Mouse (Mus musculus) kidney, embryonic 16.5 days (tissue): ENCODE measurements around the gene Rps6kc1. TPM values are rescaled to one million over a fixed set of nuclear protein-coding genes. Genes with fewer than 3 reads are reported as not detected.

Experiments used
- ATAC-seq: fragments of 200-750 bp; cut with Nextera tagmentation; 2 replicates; pipeline ENCODE4 v1.8.0; 2017; ENCODE audit warnings: moderate TSS enrichment; ENCODE audit not compliant: low FRiP score, low TSS enrichment
- H3K27ac ChIP-seq: fragments of 300-500 bp; sonication (generic); 2 replicates; pipeline ENCODE4 v1.5.1; 2014; ENCODE audit warnings: low read length
- H3K27me3 ChIP-seq: fragments of 300-500 bp; sonication (generic); 2 replicates; pipeline ENCODE4 v1.6.1; 2014; ENCODE audit warnings: low read length, control low read depth, mixed read lengths; ENCODE audit not compliant: insufficient read depth
- H3K36me3 ChIP-seq: fragments of 300-500 bp; sonication (generic); 2 replicates; pipeline ENCODE4 v1.6.1; 2014; ENCODE audit warnings: low read length, control low read depth, mixed read lengths; ENCODE audit not compliant: insufficient read depth
- H3K4me1 ChIP-seq: fragments of 300-500 bp; sonication (generic); 2 replicates; pipeline ENCODE4 v1.6.1; 2014; ENCODE audit warnings: low read length, control low read depth, mixed read lengths; ENCODE audit not compliant: insufficient read depth
- H3K4me2 ChIP-seq: fragments of 300-500 bp; sonication (generic); replicated peaks from 2 replicates; pipeline ENCODE4 v1.6.1; 2014; ENCODE audit warnings: low read depth, low read length
- H3K4me3 ChIP-seq: fragments of 300-500 bp; sonication (generic); 2 replicates; pipeline ENCODE4 v1.5.1; 2014; ENCODE audit warnings: mild to moderate bottlenecking, low read length
- H3K9ac ChIP-seq: fragments of 300-500 bp; sonication (generic); replicated peaks from 2 replicates; pipeline ENCODE4 v1.6.1; 2014; ENCODE audit warnings: low read length
- H3K9me3 ChIP-seq: fragments of 300-500 bp; sonication (generic); 2 replicates; pipeline ENCODE4 v1.6.1; 2016; ENCODE audit warnings: low read length, control low read depth
- WGBS: fragments of 180-500 bp; shearing (Covaris S2); extraction: QIAGEN DNeasy Blood & Tissue Kit; methylation state at CpG from one replicate; pipeline ENCODE4 v1.1.7; 2014; 5-methylcytosine and 5-hydroxymethylcytosine counted together
- polyA plus RNA-seq: library from polyadenylated mRNA; unstranded; fragments of >200 nt; fragmentation: Nextera tagmentation; extraction: Ambion mirVana; gene quantifications from 2 replicates; pipeline ENCODE4 v1.2.1, GENCODE M21; 2015

Rps6kc1 gene
- polyA plus RNA-seq, result 13.7 and 14.4 TPM in 2 replicates

DNA sequence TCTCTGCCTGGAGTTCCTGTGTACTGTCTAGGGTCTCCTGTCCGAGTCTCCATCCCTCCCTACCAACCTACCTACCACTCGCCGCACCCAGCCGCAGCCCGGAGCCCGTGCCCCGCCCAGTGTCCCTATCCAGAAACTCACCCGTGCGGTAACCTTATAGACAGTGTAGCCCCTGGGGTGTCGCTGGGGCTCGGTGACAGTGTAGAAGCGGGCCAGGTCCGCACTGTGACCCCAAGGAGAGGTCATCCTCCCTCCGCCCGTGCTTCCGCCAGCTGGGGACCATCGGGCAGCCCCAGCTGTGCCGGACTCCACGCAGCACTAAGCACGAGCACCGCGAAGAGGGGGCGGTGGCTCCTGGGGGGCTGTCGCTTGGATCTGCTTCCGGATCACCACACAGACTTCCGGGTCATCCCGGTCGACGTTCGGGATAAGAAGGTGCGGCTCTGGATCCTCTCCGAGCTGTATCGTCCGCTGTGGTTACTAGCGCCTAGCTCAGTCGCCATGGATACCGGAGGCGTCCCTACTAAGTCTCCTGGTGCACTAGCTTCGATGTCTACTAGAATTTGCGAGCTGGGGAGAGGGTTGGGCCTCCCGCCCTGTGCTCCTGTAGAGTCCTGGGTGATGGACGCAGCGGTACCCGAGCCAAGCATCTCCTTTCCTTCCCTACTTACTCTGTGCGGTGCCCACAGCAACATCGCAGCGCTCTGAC is at the start of gene Rps6kc1:
TSS of gene Rps6kc1 (minus strand) at position 356 of the 709 bp plus-strand sequence.
- peaks cover 10% of the 10 kb centered on the region; the same call in 1 of the 2 replicates for H3K4me1 ChIP-seq
- ATAC-seq, result peak; percentile 93
- peak within 1 kb of the TSS; percentile 88 for H3K4me2 ChIP-seq
- H3K27ac ChIP-seq, result peak within 1 kb of the TSS; percentile 25; the same call in 1 of the 2 replicates
- H3K4me3 ChIP-seq, result peak within 1 kb of the TSS; percentile 90
- no peaks in the 10 kb centered on the region for H3K9me3 ChIP-seq
- no peaks in the 10 kb centered on the region for H3K27me3 ChIP-seq
- peak within 1 kb of the TSS; percentile 82 for H3K9ac ChIP-seq
- WGBS, result under 1% methylated on average over 47 of the region's 47 CpGs
- H3K36me3 ChIP-seq, result no peaks in the 10 kb centered on the region

GRCm38 (mm10) chr1:190958821-190959220 is 47.3 kb upstream of the Rps6kc1 start:
- H3K4me3 ChIP-seq, result no peak overlapping the region
- no peaks in the 10 kb centered on the region for H3K4me1 ChIP-seq
- WGBS, result 76% methylated on average over 5 of the region's 5 CpGs
- H3K9ac ChIP-seq, result no peak overlapping the region
- H3K27ac ChIP-seq, result no peak overlapping the region
- no peak overlapping the region for H3K4me2 ChIP-seq
- H3K36me3 ChIP-seq, result peaks cover 33% of the 10 kb centered on the region
- ATAC-seq, result no peak
- H3K9me3 ChIP-seq, result no peaks in the 10 kb centered on the region
- H3K27me3 ChIP-seq, result no peaks in the 10 kb centered on the region

DNA sequence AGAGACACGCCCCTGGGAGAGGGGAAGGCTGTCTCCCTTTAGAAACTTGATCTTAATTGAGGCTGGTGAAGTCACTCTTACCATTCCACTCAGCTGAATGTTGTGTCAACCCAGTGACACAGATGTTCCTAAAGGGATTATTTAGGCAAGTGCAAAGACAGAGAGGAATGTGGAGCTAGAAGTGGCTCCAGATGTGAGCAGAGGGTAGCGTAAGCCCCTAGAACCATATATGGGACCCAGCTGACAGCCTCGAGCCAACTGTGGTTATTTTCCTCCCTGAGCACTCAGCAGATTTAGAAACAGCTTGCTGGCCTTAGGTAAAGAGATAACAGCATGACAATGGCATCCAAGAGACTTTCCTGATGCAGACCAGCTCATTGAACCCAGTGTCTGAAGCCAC is 41.4 kb upstream of the Rps6kc1 start:
- Histone ChIP-seq H3K27ac (no peak overlapping the region), H3K9ac (no peak overlapping the region), H3K4me2 (no peak overlapping the region), H3K9me3 (no peaks in the 10 kb centered on the region), H3K4me3 (no peak overlapping the region), H3K4me1 (no peaks in the 10 kb centered on the region), H3K27me3 (no peaks in the 10 kb centered on the region), H3K36me3 (peaks cover 49% of the 10 kb centered on the region)
- no peak for ATAC-seq
- 81% methylated on average over 3 of the region's 3 CpGs for WGBS

DNA sequence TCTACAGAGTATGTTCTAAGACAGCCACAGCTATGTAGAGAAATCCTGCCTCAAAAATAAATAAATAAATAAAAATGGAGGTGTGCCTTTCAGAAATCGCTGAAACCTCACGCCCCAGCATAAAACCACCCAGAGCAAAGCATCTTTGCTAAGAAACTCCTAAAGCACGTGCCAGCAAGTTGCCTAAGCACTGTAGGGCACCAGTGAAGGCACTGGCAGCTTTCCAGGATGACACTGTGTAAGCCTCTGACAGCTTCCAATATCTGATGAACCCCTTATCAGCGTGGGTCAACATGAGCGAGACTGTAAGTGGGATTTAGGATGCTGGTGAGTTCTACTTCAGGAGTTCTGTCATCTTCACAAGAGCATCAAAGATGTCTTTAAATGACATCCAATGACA is 39.4 kb upstream of the Rps6kc1 start:
- Histone ChIP-seq H3K27me3 (no peaks in the 10 kb centered on the region), H3K9ac (no peak overlapping the region), H3K4me3 (no peak overlapping the region), H3K4me2 (no peak overlapping the region), H3K36me3 (peaks cover 43% of the 10 kb centered on the region), H3K4me1 (no peaks in the 10 kb centered on the region), H3K27ac (no peak overlapping the region), H3K9me3 (no peaks in the 10 kb centered on the region)
- WGBS, result 88% methylated on average over 5 of the region's 5 CpGs
- no peak for ATAC-seq

DNA sequence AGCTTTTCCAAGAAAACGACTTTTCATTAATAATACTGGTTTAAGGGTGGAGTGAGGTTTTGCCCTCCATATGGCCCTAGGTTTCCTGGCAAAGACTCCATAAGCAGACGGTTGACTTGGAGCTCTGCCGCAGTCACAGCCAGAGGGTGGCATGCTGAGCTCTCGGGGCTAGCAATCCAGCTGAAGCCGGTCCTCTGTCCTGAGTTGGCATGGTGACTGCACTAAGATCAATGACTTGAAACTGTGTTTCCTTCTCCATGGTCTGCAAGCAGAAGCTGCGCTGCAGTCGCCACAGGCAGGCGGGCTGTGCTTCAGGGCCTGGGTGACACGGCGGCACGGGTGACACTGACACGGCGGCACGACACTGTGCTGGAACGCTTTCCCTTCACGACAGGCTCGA is 37.3 kb upstream of the Rps6kc1 start:
- Histone ChIP-seq H3K27ac (0 out of 2 replicates have a peak overlapping the region, but pooled peaks have one; percentile 18), H3K36me3 (peaks cover 43% of the 10 kb centered on the region)
- no peak for ATAC-seq

DNA sequence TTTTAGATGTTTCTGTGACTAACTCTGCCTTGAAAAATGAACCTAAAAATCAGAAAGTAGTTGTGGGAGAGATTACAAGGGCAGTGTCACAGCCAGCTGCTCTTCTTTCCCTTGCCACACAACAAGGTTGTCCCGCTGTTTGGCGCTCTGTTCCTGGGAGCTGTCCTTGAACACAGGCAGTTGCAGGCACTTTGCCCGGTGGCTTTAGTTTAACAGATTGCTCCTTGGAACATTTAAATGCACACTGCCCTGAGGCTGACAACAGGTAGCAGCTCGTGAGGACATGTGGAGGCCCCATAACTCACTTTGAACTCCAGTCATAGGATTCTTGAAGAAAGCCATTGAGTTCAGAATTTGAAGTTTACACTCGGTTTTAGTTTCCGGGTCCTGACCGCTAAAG is 36.9 kb upstream of the Rps6kc1 start:
- Histone ChIP-seq H3K9ac (no peak overlapping the region), H3K4me2 (no peak overlapping the region), H3K9me3 (no peaks in the 10 kb centered on the region), H3K36me3 (peaks cover 43% of the 10 kb centered on the region), H3K4me3 (no peak overlapping the region), H3K27me3 (no peaks in the 10 kb centered on the region), H3K27ac (0 out of 2 replicates have a peak overlapping the region, but pooled peaks have one; percentile 18), H3K4me1 (no peaks in the 10 kb centered on the region)
- 61% methylated on average over 7 of the region's 7 CpGs for WGBS
- no peak for ATAC-seq

More for the DNA sequence above, 37.3 kb upstream of the Rps6kc1 start:
- Histone ChIP-seq H3K4me2 (no peak overlapping the region), H3K27me3 (no peaks in the 10 kb centered on the region), H3K9me3 (no peaks in the 10 kb centered on the region), H3K4me3 (no peak overlapping the region), H3K9ac (no peak overlapping the region), H3K4me1 (no peaks in the 10 kb centered on the region)
- WGBS, result 79% methylated on average over 17 of the region's 17 CpGs

DNA sequence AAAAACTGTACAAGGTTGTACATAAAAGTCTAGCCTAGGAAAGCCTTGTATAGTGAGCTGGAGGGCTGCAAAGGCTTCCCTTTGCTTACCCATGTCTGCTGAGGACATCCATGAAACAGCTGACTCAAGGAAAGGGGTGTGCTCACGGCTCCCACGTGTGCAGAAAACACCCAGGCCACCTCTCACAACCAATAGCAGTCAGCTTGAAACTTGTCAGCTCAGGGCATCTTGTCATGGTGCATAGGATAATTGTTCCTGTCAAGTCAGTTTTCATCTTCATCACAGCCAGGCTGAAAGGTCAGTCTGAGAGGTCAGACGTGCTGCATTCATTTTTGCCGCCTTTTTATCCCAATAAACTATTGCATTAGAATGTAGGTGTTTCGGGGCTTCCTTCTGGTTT is 36.4 kb upstream of the Rps6kc1 start:
- H3K9me3 ChIP-seq, result no peaks in the 10 kb centered on the region
- no peaks in the 10 kb centered on the region for H3K27me3 ChIP-seq
- no peak overlapping the region for H3K4me3 ChIP-seq
- H3K27ac ChIP-seq, result no peak overlapping the region
- H3K4me2 ChIP-seq, result no peak overlapping the region
- no peaks in the 10 kb centered on the region for H3K4me1 ChIP-seq
- no peak overlapping the region for H3K9ac ChIP-seq
- ATAC-seq, result no peak
- H3K36me3 ChIP-seq, result peaks cover 42% of the 10 kb centered on the region
- 66% methylated on average over 5 of the region's 5 CpGs for WGBS

GRCm38 (mm10) chr1:190944109-190944760 is 32.7 kb upstream of the Rps6kc1 start:
- Histone ChIP-seq H3K27ac (no peak overlapping the region), H3K9me3 (no peaks in the 10 kb centered on the region), H3K9ac (no peak overlapping the region), H3K36me3 (peaks cover 67% of the 10 kb centered on the region), H3K4me2 (no peak overlapping the region), H3K27me3 (no peaks in the 10 kb centered on the region), H3K4me3 (no peak overlapping the region), H3K4me1 (no peaks in the 10 kb centered on the region)
- WGBS, result 47% methylated on average over 6 of the region's 6 CpGs
- peak; percentile 80 for ATAC-seq

DNA sequence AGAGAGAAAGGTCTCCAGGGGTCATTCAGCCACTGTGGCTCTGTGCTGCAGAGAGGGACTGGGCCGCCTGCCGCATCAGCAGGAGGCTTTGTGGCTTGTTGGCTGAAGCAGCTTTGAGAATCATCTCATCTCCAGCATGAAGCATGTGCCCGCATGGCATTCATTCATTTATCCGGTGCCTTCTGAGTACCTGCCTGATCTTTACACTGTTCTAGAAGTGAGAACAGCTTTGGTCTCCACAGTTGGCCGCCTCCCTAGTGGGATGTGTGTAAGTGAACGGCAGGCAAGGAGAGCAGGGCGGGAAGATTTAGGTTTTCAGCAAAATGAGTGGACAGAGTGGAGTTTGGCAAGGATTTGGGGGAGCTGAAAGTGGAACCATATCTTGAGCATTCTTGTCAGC is 28.2 kb upstream of the Rps6kc1 start:
- WGBS, result 92% methylated on average over 7 of the region's 7 CpGs
- no peak for ATAC-seq
- peaks cover 61% of the 10 kb centered on the region for H3K36me3 ChIP-seq

DNA sequence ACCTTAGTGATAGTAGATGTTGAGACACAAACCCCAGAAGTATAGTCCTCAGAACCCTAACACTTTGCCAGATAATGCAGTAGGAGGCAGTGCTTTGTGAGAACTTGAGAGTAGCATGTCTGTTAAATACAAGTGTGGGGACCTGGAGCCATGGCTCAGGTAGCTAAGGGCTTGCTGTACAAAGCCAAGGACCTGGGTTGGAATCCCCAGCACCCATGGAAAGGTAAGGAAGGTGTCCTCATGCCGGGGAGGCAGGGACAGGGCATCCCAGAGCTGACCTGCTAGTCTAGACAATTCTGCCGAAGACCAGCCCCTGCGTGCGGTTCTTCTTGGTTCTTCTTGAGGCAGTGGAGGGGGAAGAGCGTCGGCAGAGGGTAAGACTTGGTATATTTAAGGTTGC is 18.6 kb upstream of the Rps6kc1 start:
- no peak for ATAC-seq
- Histone ChIP-seq H3K9ac (no peak overlapping the region; the same call in 1 of the 2 replicates), H3K36me3 (peaks cover 10% of the 10 kb centered on the region; the same call in 1 of the 2 replicates), H3K9me3 (no peaks in the 10 kb centered on the region), H3K4me1 (peaks cover 11% of the 10 kb centered on the region; the same call in 1 of the 2 replicates), H3K27ac (no peak overlapping the region), H3K4me2 (no peak overlapping the region), H3K4me3 (no peak overlapping the region), H3K27me3 (no peaks in the 10 kb centered on the region)
- WGBS, result 82% methylated on average over 6 of the region's 6 CpGs

More for the DNA sequence above, 28.2 kb upstream of the Rps6kc1 start:
- H3K27me3 ChIP-seq, result no peaks in the 10 kb centered on the region
- H3K9me3 ChIP-seq, result no peaks in the 10 kb centered on the region
- H3K4me3 ChIP-seq, result no peak overlapping the region
- no peaks in the 10 kb centered on the region for H3K4me1 ChIP-seq
- H3K4me2 ChIP-seq, result no peak overlapping the region
- H3K27ac ChIP-seq, result no peak overlapping the region
- no peak overlapping the region for H3K9ac ChIP-seq
